Mouse (Mus musculus): ENCODE results near the gene Gpr4.

- TF ChIP-seq POLR2A (IDR thresholded peaks at IDR 0.05; ENCODE audit: borderline replicate concordance, control insufficient read depth, low read depth, low read length) = no peak
- TF ChIP-seq CTCF (IDR thresholded peaks at IDR 0.05; ENCODE audit: control insufficient read depth, insufficient read depth, low read length) = peak; percentile 75
These were observed 33.2 kb upstream of the Gpr4 start for GRCm38 (mm10) chr7:19179173-19179572.

All from bone marrow, adult 2 months (tissue).